Mouse (Mus musculus): Measurements from ENCODE around the gene Oxt.
"Not testable (repeated sequence)": the region's sequence is repeated elsewhere in the genome, so short reads cannot be mapped to it uniquely, and the experiment has no call there.

Oxt gene

GRCm38 (mm10) chr2:130575873-130576272, at the start of gene Oxt:
TSS of gene Oxt (plus strand) at chr2:130576173.
- DNase-seq = no peak

GRCm38 (mm10) chr2:130528457-130528856, 47.5 kb upstream of the Oxt start:
- DNase-seq = no peak

GRCm38 (mm10) chr2:130529290-130529689, 46.7 kb upstream of the Oxt start:
- DNase-seq = no peak

GRCm38 (mm10) chr2:130529925-130530324, 46.0 kb upstream of the Oxt start:
- no peak for DNase-seq

GRCm38 (mm10) chr2:130532201-130532600, 43.8 kb upstream of the Oxt start:
- peak in 1 of 2 experiments; percentile 44 for DNase-seq

- DNase-seq = no peak
These were observed 41.0 kb upstream of the Oxt start for GRCm38 (mm10) chr2:130535017-130535416.

- DNase-seq = no peak
These were observed 39.1 kb upstream of the Oxt start for GRCm38 (mm10) chr2:130536890-130537289.

GRCm38 (mm10) chr2:130538876-130539546, 37.0 kb upstream of the Oxt start:
- DNase-seq = peak; percentile 41 to 49

GRCm38 (mm10) chr2:130540266-130540665, 35.7 kb upstream of the Oxt start:
- peak; percentile 69 to 82 for DNase-seq

- DNase-seq = no peak
These were observed 29.0 kb upstream of the Oxt start for GRCm38 (mm10) chr2:130546957-130547356.

GRCm38 (mm10) chr2:130554841-130555240, 21.1 kb upstream of the Oxt start:
- peak; percentile 27 to 43 for DNase-seq

- DNase-seq = no peak
These were observed 19.7 kb upstream of the Oxt start for GRCm38 (mm10) chr2:130556292-130556691.

GRCm38 (mm10) chr2:130557462-130557861, 18.5 kb upstream of the Oxt start:
- DNase-seq = no peak

- no peak for DNase-seq
These were observed 18.0 kb upstream of the Oxt start for GRCm38 (mm10) chr2:130558015-130558414.

- DNase-seq = peak; percentile 89 to 95
These were observed 12.5 kb upstream of the Oxt start, which contains the start of gene Mrps26 for GRCm38 (mm10) chr2:130563212-130564055. TSS of gene Mrps26 (plus strand) at chr2:130563742.

- DNase-seq = no peak
These were observed 11.9 kb upstream of the Oxt start for GRCm38 (mm10) chr2:130564063-130564462.

- no peak for DNase-seq
These were observed 11.0 kb upstream of the Oxt start for GRCm38 (mm10) chr2:130564983-130565382.

- no peak for DNase-seq
These were observed 7.1 kb upstream of the Oxt start for GRCm38 (mm10) chr2:130568921-130569320.

- no peak for DNase-seq
These were observed 6.0 kb upstream of the Oxt start for GRCm38 (mm10) chr2:130569926-130570325.

GRCm38 (mm10) chr2:130574960-130575359, 1.0 kb upstream of the Oxt start:
- DNase-seq = no peak

- not testable (repeated sequence) for DNase-seq
These were observed 591 bp downstream of the Oxt start for GRCm38 (mm10) chr2:130576564-130576963.

GRCm38 (mm10) chr2:130577021-130577420, 1.0 kb downstream of the Oxt start:
- DNase-seq = no peak

- peak; percentile 56 to 62 for DNase-seq
These were observed 1.7 kb downstream of the Oxt start for GRCm38 (mm10) chr2:130577632-130578031.

- DNase-seq = peak; percentile 70 to 74
These were observed 2.2 kb downstream of the Oxt start for GRCm38 (mm10) chr2:130578148-130578547.

Measured in thymus, postnatal 36 days (tissue).